Mouse (Mus musculus) urinary bladder, adult 18-20 months (tissue): ENCODE data around the gene Map3k1.

Experiments
- DNase-seq, 2 experiments: peaks; one replicate each; pipeline ENCODE4 v3.0.0; 2022; ENCODE audit warnings: low spot score in 2 of 2, mixed read lengths in 2 of 2

The Map3k1 gene

DNA sequence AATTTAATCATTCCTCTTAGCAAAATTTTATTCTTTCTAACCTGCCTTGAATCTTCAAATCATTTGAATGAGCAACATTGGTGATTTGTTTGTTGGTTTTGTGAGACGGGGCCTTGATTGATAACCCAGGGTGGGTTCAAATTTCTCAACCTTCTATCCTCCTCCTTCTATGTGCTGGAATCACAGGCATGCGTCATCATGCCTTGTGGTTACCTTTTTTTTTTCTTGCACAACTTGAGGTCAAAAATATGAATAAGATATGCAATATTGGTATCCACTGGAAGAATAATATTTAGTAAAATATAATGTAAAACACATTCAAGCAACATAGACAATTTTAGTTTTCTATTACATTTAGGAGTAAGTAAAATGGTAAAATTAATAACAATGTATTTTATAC, 3.9 kb upstream of the Map3k1 start:
- DNase-seq: no peak

- no peak for DNase-seq
Measured at GRCm38 (mm10) chr13:111810998-111811628, 2.3 kb upstream of the Map3k1 start.

DNA sequence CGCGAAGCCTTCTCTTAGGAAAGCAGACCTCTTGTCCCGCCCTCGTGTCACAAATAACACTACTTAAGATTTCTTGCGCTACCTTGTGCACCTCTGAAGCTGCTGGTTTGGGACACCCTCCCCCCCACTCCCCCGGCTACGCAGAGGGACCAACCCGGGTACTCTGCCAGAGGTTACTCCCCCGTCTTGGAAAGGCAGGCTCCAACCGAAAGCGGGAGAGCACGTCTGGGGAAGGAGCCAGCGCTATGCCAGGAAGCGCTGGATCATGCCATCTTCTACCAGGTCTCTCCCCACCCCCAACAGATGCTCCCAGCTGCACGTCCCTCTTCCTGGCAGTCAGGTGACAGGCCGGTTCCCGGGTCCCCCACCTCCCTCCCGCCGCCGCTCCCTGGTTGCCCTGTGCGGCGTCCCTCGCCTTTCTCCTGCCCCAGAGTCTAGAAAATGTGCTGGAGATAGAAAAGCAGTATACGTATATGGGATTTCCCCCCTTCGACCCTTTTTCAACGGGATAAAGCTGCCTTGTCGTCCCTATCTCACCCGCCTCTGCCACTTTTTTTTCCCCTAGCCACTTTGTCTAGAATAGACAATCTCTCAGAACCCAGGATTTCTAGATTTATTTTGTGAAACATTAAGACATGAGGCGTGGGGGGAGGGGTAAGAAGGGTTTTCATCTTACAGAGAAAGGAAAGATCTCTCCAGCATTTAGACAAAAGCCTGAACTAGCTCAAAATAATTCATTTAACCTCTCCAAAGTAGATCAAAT, 854 bp upstream of the Map3k1 start:
- peak in 1 of 2 experiments; percentile 55 for DNase-seq

DNA sequence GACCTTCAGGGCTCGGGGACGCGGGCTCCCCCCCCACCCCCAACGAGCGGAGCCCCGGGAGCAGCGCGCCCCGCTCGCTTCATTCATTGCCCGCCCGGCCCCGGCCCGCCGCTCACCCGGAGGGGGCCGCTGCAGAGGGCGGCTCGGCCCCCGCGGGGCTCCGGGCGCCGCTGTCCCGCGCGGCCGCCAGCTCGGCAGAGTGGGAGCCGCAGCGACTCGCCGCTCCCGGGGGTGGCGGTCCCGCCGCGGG, 481 bp downstream of the Map3k1 start:
- no peak for DNase-seq

GRCm38 (mm10) chr13:111807596-111808386, 1.0 kb downstream of the Map3k1 start:
- peak in 1 of 2 experiments; percentile 55 for DNase-seq

DNA sequence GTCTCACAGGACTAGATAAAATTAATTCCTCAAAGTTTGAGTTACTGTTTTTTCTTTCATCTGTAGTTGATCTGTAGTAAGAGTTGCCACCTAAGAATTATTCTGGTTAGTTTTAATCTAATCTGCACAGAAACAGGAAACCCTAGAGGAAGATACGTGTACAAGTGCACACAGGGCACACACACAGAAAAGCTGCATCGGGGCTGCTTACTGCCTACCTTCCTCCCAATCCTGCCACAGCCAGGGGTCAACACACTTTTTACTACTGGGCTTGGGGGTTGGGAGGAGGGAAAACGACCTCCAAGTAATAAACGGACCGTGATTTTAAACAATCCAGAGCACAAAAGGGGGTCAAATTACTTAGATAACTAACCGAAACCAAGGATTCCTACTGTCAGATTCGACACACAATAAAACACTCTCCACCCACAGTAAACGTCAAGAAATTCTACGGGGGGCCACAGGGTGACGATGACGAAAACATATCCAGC, 1.6 kb downstream of the Map3k1 start:
- no peak for DNase-seq

DNA sequence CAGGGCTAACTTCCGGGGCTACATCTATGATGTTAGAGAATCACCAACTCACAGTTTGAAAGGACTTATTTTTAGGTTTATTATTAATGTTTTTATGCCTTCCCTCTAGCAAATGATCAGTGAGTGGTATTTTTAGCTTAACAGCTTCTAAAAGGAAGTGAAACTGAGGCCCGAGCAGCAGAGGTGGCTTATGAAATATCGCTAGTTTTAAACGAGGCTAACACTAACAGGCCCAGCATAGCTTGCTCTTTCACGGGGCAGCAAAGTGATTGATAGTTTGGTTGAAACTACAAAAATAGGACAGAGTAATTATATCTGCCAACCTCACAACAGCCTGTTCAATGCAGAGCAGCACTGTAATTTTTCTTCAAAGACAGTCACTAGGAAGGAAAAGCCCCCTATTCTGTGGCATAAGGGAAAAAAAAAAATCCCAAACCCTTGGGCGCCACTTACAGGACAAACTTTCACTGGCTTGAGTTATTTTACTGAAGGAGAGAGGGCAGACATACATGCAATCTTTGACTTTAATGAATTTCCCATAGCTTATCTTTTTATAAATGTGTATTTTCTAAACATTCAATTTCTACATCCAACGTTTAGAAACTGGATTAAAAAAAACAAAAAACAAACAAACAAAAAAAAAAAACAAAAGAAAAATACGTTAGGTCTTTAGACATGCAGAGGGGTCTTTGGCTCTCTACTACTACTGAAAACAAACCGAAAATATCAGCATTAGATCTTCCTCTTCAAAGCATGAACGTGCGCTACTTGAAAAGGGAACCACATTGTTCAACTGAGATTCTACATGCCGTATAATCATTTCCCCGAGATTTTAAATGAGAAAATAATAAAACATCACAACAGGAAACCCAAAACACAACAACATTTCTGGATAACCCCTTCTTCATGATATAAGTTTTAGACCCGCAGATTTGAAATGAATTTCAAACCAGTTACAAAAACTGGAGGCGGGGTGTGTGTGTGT, 2.8 kb downstream of the Map3k1 start:
- DNase-seq: no peak

GRCm38 (mm10) chr13:111804951-111805673, 3.7 kb downstream of the Map3k1 start:
- no peak for DNase-seq

- DNase-seq: no peak
Measured at GRCm38 (mm10) chr13:111804189-111804588, 4.6 kb downstream of the Map3k1 start.

GRCm38 (mm10) chr13:111803506-111803905, 5.3 kb downstream of the Map3k1 start:
- no peak for DNase-seq

DNA sequence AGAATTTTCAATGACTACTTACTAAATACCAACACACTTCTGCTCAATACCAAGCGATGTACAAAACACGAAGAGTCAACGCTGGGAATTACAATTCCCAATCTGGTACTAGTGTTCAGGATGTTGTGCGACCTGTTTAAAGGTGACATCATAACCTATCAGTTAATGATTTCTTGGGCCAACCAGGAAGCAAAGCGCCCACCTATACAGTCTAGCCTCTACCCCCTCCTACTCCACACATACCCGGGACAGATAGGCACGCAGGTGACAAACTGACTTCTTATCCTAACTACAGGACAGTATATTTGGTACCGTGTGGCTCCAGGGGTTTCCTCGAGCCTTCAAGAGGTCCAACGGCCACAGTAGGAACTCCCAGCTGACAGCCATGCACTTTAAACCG, 5.9 kb downstream of the Map3k1 start:
- no peak for DNase-seq

DNA sequence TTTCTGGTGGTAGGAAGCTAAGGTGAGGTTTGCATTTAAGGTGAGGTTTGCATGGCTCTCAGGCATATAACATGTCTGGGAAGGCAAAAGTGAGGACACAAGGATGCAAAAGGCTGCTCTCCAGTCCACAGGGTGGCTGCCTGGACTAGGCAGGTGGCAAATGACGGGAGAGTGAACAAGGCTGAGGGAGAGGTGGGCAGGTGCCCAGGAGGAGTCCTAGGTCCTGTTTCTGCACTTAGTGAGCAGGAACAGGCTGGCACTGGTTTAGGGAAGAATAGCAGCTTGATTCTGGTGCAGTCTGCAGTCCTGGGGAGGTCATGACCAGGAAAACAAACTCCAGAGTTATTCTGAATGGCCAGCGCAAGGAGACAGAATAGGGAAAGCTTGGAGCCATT, 6.5 kb downstream of the Map3k1 start:
- DNase-seq: no peak

DNA sequence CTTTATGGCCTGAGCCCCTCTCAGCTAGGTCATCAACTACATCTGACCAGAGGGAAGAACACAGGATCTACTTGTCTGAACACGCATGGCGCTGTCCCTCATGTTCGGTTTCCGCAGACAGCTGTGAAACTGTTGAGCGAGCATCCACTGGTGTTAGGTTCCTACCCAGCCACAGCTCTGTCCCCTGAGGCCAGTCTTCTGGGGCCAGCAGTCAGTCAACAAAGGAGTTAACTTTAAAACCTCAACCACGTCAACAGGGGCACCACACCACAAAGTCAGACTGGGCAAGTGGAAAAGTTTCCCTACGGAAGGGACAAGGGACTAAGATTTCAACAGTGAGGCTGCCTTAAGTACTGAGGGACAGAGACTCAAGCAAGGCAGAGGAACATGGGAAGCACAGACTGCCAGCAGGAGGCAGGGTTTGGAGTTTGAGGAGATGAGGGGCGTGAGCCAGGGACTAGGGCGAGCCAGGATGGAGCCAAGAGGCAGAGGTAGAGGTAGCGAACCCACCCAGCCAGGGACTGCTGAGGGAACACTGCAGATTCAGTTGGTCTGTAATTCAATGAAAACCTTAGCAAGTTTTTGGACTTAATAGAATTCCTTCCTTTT, 7.0 kb downstream of the Map3k1 start:
- DNase-seq: no peak

GRCm38 (mm10) chr13:111800866-111801265, 7.9 kb downstream of the Map3k1 start:
- no peak for DNase-seq

DNA sequence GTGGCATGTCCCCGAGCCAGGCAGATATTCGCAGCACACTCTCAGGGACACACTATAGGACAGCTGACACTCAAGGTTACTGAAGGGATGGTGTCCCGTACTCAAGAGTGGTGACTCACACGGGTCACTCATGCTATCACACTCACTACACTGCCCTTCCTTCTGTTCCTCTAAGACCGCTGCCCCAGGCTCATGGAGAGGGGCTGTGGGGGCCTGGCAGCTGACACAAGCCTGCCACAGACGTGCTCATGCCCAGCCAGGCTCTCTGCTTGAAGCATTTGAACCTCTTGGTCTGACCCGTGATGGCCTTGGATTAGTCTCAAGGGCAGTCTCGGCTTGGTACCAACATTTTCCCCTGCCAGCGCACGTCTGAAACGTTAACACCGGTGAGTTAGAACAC, 10.7 kb downstream of the Map3k1 start:
- no peak for DNase-seq

DNA sequence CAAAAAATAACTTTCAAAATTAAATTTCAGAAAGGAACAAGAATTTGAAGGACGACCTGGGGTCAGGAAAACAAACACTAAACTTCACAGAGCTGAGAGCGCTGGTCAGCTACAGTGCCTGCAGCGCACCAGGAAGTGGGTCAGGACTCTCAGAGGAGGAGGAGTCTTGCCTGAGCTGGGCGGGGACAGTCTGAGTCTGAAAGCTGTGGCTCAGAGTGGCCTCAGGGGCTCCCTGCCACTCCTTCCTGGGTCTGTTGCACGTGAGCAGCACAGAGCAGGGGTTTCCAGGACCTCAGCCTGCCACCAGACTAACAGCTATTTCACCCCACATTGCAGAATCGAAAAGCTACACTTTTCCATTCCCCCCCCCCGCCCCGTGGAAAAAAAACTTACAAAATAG, 11.8 kb downstream of the Map3k1 start:
- peak in 1 of 2 experiments; percentile 71 for DNase-seq

GRCm38 (mm10) chr13:111796191-111796920, 12.4 kb downstream of the Map3k1 start:
- DNase-seq: peak in 1 of 2 experiments; percentile 59

GRCm38 (mm10) chr13:111792975-111793287, 15.9 kb downstream of the Map3k1 start:
- no peak for DNase-seq

DNA sequence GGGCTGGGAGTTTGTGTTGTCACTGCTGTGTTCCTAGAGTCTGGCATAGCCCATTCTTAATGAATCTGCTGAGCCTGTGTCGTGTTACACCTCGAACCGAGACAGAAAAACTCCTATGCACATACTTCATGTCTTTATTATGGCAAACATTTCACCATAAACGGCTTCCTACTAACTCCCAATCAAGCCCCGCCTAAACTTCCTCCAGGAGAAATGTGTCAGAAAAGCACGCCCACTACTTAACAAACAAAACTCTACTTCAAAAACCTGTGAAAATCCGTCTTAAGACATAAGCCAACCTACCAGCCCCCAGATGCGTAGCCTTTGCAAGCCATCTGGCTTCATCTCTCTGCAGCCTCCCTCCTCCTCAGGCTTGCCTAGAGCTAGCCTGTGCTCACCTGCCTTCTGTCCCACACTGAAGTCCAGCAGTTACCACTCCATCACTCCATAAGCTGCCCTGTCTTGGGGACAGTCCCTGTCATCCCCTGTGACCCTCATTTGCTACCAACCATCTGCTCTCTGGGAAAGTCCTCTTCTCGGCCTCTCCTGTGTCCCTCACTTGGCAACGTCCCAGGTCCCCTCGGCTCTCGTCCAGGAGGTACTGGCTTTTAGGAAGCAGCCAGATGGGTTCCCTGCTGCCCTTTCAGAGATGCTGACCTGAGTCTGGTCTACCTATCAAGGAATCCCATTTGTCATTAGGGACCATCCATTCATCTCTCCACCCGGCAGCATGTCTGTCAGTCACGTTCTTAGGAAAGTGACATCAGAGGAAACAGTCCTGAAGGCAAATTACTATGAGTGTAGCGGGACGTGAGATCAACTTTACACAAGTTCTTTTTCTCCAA, 16.4 kb downstream of the Map3k1 start:
- DNase-seq: no peak
